Mouse (Mus musculus): ENCODE data around the gene Igsf9.

DNA sequence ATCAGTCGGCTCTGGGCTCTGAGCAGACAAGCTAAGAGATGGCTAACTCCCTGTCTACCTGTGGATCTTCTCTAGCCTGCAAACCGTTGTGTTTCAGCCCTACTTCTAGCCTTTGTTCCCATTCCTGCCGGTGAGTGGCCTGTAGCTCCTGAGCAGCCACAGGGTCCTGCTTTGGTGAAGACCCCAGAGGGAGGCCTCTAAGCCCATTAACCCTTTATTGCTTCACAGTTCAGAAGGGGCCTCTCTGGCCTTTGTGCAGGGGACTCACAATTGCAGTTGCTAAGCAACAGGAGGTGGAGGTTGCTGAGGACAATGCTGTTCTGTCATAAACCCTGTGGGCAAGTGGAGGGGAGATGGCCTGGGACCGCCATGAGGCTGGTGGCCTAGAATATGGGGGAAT is 4.6 kb downstream of the Igsf9 start:
- TF ChIP-seq MYOD1 (IDR thresholded peaks at IDR 0.05; ENCODE audit: control insufficient read depth in 1 of 3, insufficient read length in 2 of 3, low read depth in 2 of 3) (no peak), POLR2A (IDR thresholded peaks at IDR 0.05; ENCODE audit: insufficient read length, low read depth) (no peak), USF1 (IDR thresholded peaks at IDR 0.05; ENCODE audit: low read depth) (no peak), TCF3 (IDR thresholded peaks at IDR 0.05; ENCODE audit: insufficient read length, low read depth) (no peak), E2F4 (IDR thresholded peaks at IDR 0.05; ENCODE audit: insufficient read depth) (no peak), POLR2AphosphoS2 (IDR thresholded peaks at IDR 0.05; ENCODE audit: insufficient read length, low read depth) (no peak), MAX (IDR thresholded peaks at IDR 0.05; ENCODE audit: low read depth) (no peak), TCF12 (IDR thresholded peaks at IDR 0.05; ENCODE audit: insufficient read depth, poor library complexity, severe bottlenecking) (no peak)
